Mouse (Mus musculus): ENCODE results near the gene Csrnp2. TPM values are rescaled to one million over a fixed set of nuclear protein-coding genes. Genes with fewer than 3 reads are reported as not detected.

The Csrnp2 gene
- polyA plus RNA-seq, 1 experiment, result 3.8 TPM

DNA sequence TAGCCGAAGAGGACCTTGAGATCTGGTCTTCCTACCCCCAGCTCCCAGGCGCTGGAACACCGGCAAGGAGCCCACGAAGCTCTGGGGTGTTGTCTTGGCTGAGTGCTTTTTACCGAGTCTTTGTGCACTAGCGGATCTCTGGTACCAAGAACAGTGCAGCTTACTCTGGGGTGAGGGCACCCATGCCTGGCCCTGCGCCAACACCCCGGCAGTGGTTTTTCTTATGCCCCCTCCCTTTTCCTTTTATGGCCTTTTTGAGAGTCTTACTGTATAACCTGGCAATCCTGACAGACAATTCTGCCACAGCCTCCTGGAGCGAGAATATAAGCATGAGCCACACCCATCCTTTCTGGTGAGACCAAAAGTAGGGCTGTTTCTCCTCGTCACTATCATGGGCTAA is 16.9 kb downstream of the Csrnp2 start:
- DNase-seq (ENCODE audit: low spot score), result no peak

DNA sequence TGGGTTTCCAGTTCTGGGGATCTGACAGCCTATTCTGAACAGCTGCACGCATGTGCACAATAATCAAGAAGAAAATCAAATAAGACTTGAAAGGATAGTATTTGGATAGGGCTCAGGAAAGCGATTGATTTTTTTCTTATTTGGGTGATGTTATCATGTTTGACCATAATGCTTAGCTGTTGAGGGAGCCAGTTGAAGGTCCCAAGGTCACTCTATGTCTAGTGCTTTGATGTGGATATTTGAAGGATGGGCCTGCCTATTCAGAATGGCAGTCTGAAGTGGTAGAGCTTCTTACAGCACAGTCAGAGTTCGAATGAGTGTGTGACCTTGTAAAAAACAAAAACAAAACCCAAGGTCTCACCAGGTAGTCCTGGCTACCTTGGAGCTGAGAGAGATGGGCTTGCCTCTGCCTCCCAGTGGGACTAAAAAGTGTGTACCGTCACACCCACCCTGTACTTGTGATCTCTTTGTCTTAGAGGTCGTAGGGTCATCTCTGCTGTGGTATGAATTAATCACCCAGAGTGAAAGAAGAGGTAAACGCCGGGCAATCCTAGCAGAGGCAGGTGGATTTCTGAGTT is 21.3 kb downstream of the Csrnp2 start:
- no peak for DNase-seq (ENCODE audit: low spot score)

GRCm38 (mm10) chr15:100470037-100470436 is 25.3 kb downstream of the Csrnp2 start:
- no peak for DNase-seq (ENCODE audit: low spot score)

- no peak for DNase-seq (ENCODE audit: low spot score)
These were observed 26.1 kb downstream of the Csrnp2 start for GRCm38 (mm10) chr15:100469189-100469545.

DNA sequence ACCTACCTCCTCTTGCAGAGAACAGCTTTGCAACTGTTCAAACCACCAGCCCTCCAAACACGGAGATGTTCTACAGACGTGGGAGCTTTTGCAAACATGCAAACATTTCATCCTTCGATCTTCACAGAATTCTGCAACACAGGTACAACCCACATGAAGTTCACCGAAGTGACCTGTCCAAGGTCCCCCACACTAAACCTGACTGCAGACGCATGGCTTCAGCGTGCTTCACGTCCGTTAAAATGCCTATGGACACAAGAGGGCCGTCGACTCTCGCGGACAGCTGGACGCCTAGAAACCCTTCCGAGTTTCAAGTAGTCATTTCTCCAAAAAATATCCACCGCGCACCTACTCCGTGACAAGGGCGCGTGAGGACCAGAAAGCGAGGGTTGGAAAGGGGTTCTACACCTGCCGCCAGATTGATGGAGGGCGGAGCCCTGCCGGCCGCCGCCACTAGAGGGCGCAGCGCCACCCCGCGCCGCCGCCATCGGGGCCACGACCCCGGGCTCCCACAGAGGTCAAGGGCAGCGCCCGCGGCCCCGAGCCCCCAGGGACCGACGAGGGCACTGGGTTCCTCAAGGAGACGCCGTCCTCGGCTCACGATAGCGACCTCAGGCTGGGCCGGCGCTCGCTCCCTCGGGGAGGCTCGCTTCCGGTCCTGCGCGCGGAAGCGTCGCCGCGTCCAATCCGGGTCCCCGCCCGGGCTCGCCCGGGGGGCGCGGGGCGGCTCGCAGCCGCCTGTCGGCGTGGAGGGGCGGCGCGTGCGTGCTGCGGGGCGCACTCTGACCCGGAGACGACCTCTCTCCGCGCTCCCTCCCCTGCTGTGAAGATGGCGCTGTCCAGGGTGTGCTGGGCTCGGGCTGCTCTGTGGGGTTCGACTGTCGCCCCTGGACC is 26.7 kb downstream of the Csrnp2 start, which contains the start of gene Letmd1:
TSS of gene Letmd1 (plus strand) at position 729 of the 894 bp plus-strand sequence.
- peak; percentile 76 for DNase-seq (ENCODE audit: low spot score)

DNA sequence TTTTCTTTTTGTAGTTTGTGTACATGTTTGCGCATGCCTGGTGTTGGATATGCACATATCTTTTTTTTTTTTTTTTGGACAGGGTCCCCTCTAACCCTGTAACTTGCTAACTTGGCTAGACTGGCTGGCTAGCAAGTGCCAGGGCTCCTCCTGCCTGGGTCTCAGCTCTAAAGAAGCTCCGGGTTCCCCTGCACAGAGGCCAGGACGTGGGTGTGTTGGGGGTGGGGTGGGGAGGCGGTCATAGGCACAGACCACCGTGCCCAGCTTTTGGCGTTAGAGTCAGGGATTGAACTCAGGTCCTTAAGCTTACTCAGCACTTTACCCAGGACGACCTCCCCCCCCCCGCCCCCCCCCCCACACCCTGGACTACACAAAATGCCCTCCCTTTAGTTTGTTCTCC is 27.6 kb downstream of the Csrnp2 start:
- no peak for DNase-seq (ENCODE audit: low spot score)

DNA sequence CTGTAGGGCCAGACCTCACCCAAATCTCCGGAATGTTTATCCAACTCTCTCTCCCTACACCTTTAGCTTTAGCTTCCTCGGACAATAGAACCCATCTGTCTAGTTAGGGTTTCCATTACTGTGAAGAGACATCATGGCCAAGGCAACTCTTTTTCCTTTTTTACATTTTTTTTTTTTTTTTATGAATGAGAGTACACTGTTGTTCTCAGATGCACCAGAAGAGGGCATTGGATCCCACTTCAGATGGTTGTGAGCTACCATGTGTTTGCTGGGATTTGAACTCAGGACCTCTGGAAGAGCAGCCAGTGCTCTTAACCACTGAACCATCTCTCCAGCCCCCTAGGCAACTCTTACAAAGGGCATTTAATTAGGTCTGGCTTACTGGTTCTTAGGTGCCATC is 29.9 kb downstream of the Csrnp2 start:
- DNase-seq (ENCODE audit: low spot score), result no peak

- no peak for DNase-seq (ENCODE audit: low spot score)
These were observed 31.6 kb downstream of the Csrnp2 start for GRCm38 (mm10) chr15:100463712-100464111.

GRCm38 (mm10) chr15:100462086-100462485 is 33.2 kb downstream of the Csrnp2 start:
- no peak for DNase-seq (ENCODE audit: low spot score)

- DNase-seq (ENCODE audit: low spot score), result no peak
These were observed 33.6 kb downstream of the Csrnp2 start for GRCm38 (mm10) chr15:100461646-100462045.

GRCm38 (mm10) chr15:100460942-100461341 is 34.3 kb downstream of the Csrnp2 start:
- no peak for DNase-seq (ENCODE audit: low spot score)

DNA sequence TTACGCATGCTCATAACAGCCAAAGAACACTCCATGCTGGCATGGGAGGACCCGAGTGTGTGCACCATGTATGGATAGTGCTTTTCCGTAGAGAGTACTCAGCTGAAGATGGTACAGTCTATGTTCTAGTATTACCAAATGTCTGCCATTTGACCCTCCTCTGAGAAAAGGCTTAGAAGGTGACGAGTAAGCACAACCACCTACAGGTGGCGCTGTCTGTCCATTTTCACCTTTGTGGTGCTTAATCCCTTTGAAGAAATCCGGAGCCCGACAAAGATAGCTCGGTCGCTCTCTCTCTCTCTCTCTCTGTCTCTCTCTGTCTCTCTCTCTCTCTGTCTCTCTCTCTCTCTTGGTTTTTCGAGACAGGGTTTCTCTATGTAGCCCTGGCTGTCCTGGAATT is 37.2 kb downstream of the Csrnp2 start:
- DNase-seq (ENCODE audit: low spot score), result no peak

DNA sequence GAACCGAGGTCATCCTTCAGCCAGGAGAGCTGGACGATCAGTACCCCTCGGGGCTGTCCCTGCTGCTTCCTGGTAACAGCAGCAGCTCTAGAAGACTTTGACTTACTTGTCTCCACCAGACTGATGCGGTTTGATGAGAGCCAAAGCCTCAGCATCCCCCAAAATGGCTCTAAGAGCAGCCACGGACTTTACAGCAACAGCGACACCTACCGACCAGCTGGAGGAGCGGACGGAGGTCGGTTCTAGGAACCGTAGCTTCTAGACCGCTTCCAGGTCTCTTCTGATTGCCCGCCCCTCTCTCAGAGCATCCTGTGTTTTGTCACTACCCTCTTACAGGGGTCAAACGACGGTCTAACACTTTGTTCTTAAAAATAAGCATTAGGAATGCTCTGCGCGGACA is 37.9 kb downstream of the Csrnp2 start:
- DNase-seq (ENCODE audit: low spot score), result peak; percentile 48

DNA sequence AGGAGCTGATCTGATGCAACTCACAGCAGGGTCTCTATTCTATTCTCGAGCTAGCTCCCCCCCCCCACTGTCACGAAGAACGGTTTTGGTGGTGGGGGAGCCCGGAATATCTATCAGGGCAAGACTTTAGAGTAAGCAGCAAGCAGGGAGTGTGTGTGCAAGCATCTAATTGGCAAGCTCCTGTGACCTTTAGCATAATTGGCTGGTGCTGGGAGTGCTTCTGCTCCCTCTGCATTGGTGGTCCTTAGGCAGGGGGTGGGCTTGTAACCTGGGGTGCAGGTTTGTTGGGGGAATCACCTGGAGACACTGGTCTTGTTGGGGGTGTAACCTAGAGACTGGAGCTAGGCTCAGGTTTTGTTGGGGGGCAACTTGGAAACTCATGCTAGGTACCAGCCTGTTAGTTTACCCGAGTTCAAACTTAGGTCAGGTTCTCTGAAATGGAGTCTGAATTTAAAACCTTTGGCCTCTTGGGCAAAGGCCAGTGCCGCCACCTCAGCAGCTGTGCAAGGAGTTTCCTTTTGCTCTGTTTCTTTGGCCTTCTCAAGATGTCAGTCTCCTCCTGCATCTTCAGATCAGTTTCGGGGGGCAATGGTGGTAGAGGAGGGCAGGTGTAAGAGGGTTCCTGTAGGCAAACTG is 38.8 kb downstream of the Csrnp2 start:
- DNase-seq (ENCODE audit: low spot score), result no peak

- DNase-seq (ENCODE audit: low spot score), result no peak
These were observed 42.8 kb downstream of the Csrnp2 start for GRCm38 (mm10) chr15:100452486-100452885.

- no peak for DNase-seq (ENCODE audit: low spot score)
These were observed 44.0 kb downstream of the Csrnp2 start for GRCm38 (mm10) chr15:100451245-100451644.

- DNase-seq (ENCODE audit: low spot score), result no peak
These were observed 45.8 kb downstream of the Csrnp2 start for GRCm38 (mm10) chr15:100449495-100449894.

DNA sequence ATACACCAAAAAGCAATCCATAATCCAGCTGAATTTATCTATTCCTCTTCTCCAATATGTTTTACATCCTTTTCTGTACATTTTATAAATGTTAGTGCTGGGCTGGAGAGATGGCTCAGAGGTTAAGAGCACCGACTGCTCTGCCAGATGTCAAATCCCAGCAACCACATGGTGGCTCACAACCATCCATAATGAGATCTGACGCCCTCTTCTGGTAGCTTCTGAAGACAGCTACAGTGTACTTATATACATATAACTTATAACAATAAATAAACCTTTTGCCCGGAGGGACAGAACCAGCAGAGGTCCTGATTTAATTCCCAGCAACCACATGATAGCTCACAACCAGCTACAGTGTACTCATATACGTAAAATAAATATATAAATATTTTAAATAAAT is 46.7 kb downstream of the Csrnp2 start:
- DNase-seq (ENCODE audit: low spot score), result no peak

DNA sequence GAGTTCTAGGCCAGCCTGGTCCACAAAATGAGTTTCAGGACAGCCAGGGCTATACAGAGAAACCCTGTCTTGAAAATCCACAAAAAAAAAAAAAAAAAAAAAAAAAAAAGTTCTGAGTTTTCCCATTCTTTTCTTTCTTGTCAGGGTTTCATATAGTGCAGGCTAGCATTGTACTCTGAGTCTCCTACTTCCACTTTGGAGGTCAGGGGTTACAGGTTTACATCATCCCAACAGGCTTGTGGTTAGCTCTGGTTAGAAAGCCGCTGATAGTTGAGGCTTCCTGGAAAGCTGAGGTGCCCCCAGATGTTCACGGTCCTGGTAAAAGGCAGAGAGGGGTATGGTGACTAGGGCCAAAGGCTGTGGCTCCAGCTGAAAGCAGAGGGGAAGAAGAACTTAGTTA is 48.4 kb downstream of the Csrnp2 start:
- no peak for DNase-seq (ENCODE audit: low spot score)

GRCm38 (mm10) chr15:100443126-100443922 is 52.0 kb downstream of the Csrnp2 start:
- peak; percentile 54 for DNase-seq (ENCODE audit: low spot score)

GRCm38 (mm10) chr15:100436518-100436917 is 58.8 kb downstream of the Csrnp2 start:
- DNase-seq (ENCODE audit: low spot score), result no peak

- DNase-seq (ENCODE audit: low spot score), result no peak
These were observed 59.2 kb downstream of the Csrnp2 start for GRCm38 (mm10) chr15:100436112-100436511.

All from urinary bladder, adult 2 months (tissue).